Mouse (Mus musculus): ENCODE data around the gene Pparg. TPM values are rescaled to one million over a fixed set of nuclear protein-coding genes. Genes with fewer than 3 reads are reported as not detected.

Gene Pparg
- total RNA-seq, 2 experiments from 2014 or later = 0.98 TPM; not detected in 1

DNA sequence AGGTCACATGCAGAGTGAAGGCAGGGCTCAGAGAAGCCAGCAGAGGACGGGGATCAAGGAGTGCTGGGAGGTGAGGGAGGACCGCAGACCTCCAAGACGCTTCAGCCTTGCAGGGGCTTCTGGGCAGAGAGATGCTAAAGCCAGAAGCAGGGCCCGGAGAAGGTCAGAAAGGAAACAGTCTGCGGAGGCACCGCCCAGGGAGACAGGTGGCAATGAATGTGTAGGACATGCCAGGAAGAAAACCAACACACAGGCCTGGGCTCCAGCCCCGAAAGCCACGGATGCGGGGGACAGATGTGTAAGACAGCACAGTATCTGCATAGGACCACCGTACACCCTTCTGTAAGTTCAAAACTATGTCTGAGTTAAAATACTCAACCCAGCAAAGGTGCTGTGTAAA is 139.5 kb downstream of the Pparg start:
- no peak for ATAC-seq (replicated peaks; ENCODE audit: poor library complexity, severe bottlenecking)

DNA sequence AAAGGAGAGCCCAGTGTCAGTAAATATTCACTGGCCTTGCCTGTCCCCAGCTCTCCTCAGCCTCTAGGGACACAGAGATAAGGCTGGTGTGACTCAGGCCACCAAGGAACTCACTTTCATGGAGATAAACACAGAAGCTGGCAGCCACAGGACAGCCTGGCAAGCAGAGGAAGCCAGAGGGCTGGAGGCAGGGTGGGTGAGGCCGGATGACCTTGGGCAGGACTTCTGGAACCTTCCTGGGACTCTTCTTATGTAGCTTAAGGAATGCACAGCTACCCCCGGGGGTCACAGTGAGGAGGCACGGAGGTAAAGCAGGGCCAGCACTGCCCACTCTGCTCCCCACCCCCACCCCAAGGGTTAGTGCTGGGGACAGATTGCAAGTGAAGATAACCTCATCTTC is 140.4 kb downstream of the Pparg start:
- no peak for ATAC-seq (replicated peaks; ENCODE audit: poor library complexity, severe bottlenecking)

DNA sequence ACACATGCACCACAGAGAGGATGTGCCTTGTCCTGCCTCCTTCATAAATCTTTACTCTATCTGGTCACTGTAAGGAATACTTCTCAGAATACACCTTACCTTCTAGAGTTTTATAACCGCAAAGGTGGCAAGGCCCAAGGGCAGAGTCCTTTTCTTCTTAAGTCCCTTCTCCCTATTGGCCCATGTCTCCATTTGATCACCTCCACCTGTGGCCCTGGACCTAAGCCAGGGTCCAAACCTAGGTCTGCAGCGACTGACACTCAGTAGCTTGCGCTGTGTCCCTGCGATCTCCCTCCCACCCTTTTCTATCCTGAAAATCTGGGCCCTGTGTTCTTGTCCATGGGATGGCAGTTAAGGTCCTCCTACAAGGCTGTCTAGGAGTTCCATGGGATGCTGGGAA is 142.3 kb downstream of the Pparg start:
- ATAC-seq (replicated peaks; ENCODE audit: poor library complexity, severe bottlenecking) = no peak

DNA sequence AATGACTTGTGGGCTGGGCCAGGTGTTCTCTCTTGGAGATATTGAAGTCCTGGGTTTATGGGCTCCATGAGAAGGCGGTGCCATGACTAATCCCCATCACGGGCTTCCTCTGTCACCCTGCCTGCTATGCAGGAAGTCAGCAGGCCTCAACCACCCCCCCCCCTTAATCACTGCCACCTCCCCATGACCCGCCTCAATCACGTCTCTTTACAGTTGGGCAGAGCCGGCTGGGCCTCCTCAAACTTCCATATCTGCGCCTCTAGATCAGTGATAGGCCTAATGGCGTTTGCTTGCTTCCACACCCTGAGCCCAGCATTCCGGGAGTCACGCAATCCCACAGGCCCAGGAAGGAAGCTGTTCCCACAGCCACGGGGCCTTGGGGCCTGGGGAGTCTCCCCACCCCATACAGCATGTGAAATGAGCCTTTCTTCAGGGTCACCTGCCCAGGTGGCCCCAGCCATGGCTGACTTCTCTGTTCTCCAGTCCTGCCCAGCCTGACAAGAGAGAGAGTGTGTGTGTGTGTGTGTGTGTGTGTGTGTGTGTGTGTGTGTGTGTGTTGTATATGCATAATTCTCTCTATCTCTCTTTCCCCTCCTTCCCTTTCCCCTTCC is 142.9 kb downstream of the Pparg start:
- no peak for ATAC-seq (replicated peaks; ENCODE audit: poor library complexity, severe bottlenecking)

DNA sequence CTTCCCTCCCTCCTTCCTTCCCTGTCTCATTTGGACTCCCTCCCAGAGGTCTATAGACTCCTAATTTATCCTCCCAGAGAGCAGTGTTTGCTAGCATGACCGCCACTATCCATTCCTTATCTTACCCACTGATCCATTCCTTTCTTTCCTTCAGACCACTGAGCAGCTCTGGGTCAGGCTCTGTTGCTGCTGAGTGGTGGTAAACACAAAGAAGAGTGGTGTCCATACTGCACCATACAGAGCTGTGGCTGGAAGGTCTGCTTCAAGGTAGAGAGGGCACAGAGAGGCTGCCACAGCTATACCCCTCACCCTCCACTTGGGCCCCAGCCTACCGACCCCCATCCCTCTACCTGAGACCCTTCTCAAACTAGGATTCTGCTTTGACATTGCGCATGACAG is 143.4 kb downstream of the Pparg start:
- ATAC-seq (replicated peaks; ENCODE audit: poor library complexity, severe bottlenecking) = no peak

DNA sequence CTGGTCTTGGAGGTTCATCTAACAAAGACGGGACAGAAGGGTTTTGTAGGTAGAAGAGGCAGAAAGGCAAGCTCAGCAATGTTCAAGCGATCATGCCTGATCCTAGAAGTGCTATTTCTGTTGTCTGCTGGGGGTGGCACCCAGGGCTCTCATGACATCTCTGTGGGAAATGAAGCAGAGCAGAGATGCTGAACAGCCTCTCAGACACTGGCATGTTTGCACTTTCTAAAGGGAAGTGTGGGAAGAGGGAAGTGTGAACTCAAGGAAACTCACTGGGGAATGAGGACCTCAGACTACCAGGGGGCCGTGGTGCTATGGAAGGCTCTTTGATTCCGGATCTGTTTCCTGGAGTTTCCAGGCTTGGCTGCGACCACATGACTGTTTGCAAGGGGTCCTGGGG is 144.2 kb downstream of the Pparg start:
- ATAC-seq (replicated peaks; ENCODE audit: poor library complexity, severe bottlenecking) = peak; percentile 76

DNA sequence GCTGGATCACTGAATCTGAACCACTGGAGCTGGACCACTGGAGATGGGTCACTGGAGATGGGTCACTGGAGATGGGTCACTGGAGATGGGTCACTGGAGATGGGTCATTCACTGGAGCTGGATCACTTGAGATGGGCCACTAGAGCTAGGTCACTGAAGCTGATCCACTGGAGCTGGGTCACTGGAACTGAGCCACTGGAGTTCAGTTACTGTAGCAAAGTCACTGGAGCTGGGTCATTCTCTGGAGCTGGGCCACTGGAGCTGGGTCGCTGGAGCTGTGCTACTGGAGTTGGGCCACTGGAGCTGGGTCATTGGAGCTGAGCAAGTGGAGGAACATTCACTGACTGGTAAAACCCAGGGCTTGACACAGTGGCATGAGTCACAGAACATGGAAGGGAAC is 145.7 kb downstream of the Pparg start:
- ATAC-seq (replicated peaks; ENCODE audit: poor library complexity, severe bottlenecking) = no peak

DNA sequence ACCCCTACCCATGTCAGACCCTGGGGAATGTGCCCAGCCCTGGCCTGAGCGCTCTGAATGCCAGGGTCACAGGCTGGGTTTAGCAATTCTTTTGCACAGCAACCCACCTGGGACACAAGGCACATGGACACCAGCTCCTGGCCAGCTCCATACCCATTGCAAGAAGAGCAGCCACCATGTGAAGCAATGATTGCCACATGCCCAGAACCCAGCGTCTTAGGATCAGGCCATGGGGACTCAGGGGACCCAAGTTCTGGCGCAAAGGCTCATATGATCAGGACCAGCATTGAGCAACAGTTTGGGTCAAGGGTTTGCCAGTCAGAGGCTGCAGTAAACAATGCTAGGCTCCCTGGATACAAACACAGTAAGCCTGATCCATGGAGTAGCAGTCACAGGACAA is 150.7 kb downstream of the Pparg start:
- peak; percentile 65 for ATAC-seq (replicated peaks; ENCODE audit: poor library complexity, severe bottlenecking)

DNA sequence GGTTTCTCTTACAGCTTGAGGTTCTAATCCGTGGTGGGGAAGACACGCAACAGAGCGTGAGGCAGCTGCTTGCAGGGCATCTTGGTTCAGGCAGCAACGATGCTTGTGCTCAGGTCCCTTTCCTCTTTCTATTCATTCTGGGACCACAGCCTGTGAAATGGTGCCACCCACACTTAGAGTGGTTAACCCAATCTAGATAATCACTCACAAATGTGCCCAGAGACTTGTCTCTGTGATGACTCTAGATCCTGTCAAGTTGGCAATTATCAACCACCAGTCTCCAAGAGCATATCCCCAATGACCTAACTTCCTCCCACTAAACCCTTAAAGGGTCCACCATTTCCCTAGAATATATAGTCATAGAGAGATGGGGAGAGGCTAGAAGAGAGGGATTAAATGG is 152.5 kb downstream of the Pparg start:
- no peak for ATAC-seq (replicated peaks; ENCODE audit: poor library complexity, severe bottlenecking)

DNA sequence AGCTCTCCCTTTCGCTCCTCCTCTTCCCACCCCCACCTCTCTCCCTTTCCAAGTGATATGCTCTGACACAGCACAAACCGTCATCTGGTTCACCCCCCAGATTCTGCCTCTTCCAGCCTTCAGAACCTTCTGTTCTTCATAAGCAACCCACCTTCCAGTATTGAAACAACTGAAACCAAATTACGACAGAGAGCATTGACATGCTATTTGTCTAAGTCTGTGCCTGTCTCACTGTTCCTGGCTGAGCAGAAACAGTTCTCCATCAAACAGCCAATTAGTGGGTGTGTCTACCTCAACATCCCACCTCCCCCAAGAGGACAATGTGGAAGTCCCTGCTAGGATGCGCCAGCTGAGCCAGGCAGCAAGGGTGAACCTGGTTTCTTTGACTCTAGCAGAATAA is 157.2 kb downstream of the Pparg start:
- 0 out of 2 replicates have a peak, but pooled peaks have one; percentile 3 for ATAC-seq (replicated peaks; ENCODE audit: poor library complexity, severe bottlenecking)

DNA sequence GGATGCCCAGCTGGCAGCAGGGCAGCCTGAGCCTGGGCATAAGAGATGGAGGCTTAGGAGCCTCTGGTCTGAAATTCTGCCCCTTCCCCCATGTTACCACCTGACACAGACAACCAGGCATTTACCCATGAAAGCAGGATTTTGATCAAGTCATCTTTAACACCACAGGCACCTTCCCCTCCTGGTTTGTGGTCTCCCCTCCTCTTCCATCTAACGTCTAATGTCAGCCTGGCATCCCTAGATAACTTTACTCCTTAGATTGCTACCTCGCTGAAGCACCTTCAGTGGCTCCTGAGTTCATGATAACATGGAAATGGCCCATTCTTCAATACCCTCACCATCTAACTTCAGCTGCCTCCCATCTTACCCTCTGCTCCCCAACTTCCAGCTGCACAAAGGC is 157.6 kb downstream of the Pparg start:
- ATAC-seq (replicated peaks; ENCODE audit: poor library complexity, severe bottlenecking) = no peak

DNA sequence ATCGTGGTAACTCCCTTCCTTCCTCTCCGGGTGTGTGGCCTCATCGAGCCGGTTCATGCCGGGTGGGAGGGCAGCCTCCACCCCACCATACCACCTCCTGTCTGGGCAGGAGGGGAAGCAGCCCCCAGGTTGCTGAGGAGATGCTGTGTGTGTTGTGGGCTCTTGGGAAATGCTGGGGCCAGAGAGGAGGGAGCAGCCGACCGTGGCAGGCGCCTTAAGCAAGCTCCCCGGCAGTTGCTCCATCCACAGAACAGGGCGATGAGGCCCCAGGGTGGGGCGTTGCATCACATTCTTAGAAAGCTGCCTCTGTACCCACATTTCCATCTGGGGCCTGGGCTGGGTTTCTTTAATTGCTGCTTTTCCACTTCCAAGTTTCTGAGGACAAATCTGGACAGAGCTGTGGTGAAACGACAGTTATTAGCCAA is 158.5 kb downstream of the Pparg start:
- ATAC-seq (replicated peaks; ENCODE audit: poor library complexity, severe bottlenecking) = peak; percentile 81

DNA sequence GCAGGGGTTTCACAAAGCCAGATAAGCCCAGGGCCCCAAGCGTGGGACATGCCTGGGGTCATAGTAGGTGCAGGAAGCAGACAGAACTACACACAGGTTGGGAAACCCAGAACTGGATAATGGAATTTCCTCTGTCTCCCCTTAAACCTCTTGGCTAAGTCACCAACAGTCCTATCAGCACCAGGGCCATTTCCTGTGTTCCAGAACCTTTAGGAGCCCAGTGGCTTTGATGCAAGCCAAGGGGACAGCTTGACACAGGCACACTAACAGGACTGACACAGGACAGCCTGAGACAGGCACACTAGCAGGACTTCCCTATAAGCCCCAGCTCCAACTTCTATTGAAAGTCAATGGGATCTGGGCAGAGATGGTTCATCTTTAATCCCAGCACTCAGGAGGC is 161.2 kb downstream of the Pparg start:
- ATAC-seq (replicated peaks; ENCODE audit: poor library complexity, severe bottlenecking) = no peak

DNA sequence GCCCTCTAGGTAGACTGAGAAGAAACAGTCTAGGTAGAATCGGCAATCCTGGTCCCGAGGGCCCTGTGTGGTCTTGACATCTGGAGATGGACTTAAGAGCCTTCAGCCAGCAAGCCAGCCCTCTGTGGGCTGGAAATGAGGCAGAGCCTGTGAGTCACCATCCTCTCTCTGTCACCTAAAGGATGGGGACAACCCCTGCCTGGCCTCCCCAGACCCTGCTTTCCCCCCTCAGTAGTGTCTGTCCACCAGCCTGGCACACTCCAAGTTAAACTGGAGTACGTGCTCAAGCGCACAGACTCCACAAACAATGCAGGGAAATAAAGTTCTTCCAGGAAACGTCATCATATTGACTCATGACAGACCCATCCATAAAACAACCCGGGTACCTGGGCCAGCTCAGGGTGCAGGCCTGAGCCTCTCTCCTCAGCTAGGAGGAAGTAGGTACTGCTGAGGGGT is 162.0 kb downstream of the Pparg start:
- peak; percentile 41; the same call in 1 of the 2 replicates for ATAC-seq (replicated peaks; ENCODE audit: poor library complexity, severe bottlenecking)

DNA sequence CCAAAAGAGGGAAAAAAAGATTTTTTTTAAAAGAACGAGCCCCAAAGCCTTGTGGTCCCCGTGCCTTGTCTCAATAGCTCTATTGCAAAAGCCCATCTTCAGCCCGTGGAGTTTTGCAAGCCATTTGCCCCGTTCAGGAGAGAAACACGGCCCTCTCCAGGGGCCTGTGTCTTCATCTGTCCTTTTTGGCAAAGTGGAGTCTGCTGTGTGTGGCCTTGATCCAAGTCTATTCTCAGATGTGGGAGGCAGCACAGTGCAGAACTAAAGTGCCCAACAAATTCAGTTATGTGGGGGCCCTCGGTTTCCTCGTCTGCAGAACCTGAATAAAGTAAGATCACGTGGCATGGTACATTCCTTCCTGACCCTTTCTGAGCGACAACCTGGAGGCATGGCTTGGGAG is 162.4 kb downstream of the Pparg start:
- ATAC-seq (replicated peaks; ENCODE audit: poor library complexity, severe bottlenecking) = peak; percentile 45

DNA sequence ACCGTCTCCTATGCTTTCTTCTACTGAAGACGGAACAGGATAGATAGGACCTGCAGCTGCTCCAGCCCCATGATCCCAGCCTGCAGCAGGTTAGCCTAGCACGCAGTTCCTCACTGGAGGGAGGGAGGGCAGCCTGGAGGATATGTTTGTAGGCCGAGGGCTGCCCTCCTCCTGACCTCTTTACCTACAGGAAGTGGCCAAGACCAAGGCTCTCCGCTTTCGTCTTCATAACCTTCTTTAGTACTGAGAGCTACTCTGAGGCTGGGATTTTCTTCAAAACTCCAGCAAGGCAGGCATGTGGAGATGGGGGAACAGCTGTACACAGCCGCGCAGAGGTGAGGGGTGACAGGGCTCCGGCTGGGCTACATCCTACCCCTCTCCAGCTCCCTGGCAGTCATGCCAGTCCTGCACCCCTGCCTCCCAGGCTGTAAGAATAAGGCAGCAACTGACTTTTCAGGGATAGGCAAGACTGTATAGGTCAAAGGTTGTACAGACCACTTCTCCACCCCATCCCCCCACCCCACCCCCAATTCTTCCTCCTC is 163.8 kb downstream of the Pparg start:
- ATAC-seq (replicated peaks; ENCODE audit: poor library complexity, severe bottlenecking) = no peak

DNA sequence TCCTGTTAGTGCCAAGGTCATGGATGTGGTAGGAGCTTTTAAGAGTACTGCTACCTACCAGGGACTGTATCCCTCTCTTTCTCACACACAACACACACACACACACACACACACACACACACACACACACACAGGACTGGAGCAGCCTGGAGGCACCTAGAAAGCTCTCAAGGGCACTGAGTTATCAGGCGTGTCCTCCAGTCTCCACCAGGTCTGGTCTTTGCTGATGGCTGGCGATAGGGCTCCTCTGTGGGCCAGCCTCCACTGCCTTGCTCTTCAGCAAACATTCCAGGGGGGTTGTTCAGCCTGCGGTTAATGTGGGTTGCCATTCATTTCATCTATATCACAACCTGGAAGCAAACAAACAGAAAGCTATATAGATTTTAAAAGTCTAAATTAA is 166.7 kb downstream of the Pparg start:
- no peak for ATAC-seq (replicated peaks; ENCODE audit: poor library complexity, severe bottlenecking)

DNA sequence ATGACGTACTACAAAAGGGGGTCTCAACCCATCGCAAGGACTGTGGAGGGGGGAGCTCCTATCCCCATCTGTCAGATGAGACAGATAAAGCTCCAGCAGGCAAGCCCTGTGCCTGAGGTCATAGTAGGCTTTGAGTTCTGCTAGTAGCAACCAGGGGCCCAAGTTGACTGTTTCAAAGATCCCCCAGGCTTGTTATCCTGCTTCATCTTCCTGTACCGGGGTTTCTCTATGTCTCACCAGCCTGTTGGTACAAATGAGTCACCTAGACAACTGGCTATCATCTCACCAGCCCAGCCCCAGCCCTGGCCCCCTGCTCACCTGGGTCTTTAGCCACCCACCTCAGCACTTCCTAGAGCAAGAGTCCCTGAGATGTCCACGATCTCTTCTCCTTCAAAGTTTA is 167.6 kb downstream of the Pparg start:
- no peak for ATAC-seq (replicated peaks; ENCODE audit: poor library complexity, severe bottlenecking)

DNA sequence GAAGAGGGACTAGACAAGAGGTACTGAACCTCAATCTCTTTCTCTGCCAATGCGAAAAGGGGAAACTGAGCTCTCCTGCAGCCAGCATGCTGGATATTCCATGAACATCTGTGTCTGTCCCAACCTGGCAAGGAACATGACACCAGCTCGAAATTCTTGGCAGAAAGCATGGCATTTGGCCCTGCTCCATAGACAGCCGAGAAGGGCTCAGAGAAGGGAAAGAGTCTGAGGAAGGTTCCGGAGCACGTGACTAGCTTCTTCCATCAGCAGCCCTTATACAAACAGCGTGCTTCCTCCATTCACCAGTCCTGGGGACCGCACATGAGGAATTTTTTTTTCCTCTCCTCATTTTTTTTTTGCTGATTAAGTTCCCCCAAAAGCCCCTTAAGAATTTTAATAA is 173.9 kb downstream of the Pparg start:
- ATAC-seq (replicated peaks; ENCODE audit: poor library complexity, severe bottlenecking) = no peak

DNA sequence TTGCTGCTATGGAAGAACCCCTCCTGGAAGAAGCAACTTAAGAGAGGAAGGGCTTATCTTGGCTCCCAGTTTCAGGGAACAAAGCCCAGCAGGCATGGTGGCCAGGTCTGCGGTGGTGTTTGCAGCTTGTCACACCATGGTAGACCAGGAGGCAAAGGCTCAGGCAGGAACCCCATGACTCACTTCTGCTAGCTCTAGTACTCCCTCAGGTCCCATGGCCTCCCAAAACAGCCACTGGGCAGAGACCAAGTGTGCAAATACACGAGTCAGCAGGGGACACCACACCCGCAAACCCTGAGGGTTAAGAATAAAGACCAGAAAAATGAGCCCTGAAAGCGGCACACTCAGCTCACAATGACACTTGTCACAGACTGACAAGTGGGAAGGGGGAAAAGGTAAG is 175.4 kb downstream of the Pparg start:
- ATAC-seq (replicated peaks; ENCODE audit: poor library complexity, severe bottlenecking) = no peak

DNA sequence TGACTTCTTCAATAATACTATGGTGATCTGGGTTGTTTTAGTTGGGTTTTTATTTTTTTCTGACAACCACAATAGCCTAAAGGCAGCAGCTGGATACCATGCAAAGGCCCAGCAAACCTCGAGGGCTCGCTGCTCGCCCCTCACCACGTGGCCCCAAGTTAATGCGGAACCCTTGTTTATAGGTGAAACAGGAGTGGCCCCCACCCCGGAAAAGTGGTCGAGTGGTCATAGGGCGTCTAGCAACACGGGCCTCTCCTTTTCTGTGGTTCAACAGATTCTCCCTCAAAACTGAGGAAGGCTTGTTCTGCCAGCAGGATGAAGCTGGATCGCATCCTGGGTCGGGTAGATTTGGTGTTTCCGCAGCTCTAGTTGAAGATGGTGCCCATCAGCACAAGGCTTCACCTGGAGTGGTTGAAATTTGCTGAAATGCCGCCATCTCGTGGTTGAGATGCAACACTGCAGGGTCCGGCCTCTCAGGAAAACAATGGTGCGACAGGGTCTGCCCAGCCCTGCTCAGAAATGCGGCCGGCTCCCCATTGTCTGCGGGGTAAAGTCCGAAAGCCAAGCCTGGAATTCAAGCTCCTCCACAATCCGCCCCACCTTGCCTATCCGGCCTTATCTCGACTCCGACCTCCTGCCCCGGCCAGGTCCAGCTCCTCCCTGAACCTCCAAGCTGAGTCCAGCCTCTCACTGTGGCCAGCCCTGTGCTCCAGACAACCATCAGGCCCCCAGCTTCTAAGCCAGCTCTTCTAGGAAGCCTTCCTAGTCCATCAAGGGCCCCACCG is 178.1 kb downstream of the Pparg start:
- peak; percentile 90 for ATAC-seq (replicated peaks; ENCODE audit: poor library complexity, severe bottlenecking)

Data from granulocyte monocyte progenitor cell, adult 5-6 weeks (primary cell).